Mouse (Mus musculus): ENCODE results near the gene Fam89b.

The Fam89b gene

GRCm38 (mm10) chr19:5729444-5729815, at the start of gene Fam89b:
TSS of gene Fam89b (minus strand) at chr19:5729653.
- DNase-seq (ENCODE audit: low read depth) = peak; percentile 95

GRCm38 (mm10) chr19:5778312-5778711, 48.9 kb upstream of the Fam89b start:
- DNase-seq (ENCODE audit: low read depth) = no peak

GRCm38 (mm10) chr19:5777387-5778032, 48.1 kb upstream of the Fam89b start:
- DNase-seq (ENCODE audit: low read depth) = no peak

- DNase-seq (ENCODE audit: low read depth) = peak; percentile 97
These were observed 41.7 kb upstream of the Fam89b start, which contains the start of gene Scyl1 for GRCm38 (mm10) chr19:5770925-5771860. TSS of gene Scyl1 (minus strand) at chr19:5771419.

GRCm38 (mm10) chr19:5770311-5770710, 40.9 kb upstream of the Fam89b start:
- DNase-seq (ENCODE audit: low read depth) = no peak

- no peak for DNase-seq (ENCODE audit: low read depth)
These were observed 37.8 kb upstream of the Fam89b start for GRCm38 (mm10) chr19:5767271-5767670.

GRCm38 (mm10) chr19:5763163-5763562, 33.7 kb upstream of the Fam89b start:
- no peak for DNase-seq (ENCODE audit: low read depth)

- DNase-seq (ENCODE audit: low read depth) = no peak
These were observed 29.5 kb upstream of the Fam89b start for GRCm38 (mm10) chr19:5758878-5759403.

- no peak for DNase-seq (ENCODE audit: low read depth)
These were observed 27.7 kb upstream of the Fam89b start for GRCm38 (mm10) chr19:5756991-5757636.

GRCm38 (mm10) chr19:5756321-5756985, 27.0 kb upstream of the Fam89b start:
- DNase-seq (ENCODE audit: low read depth) = no peak

- peak; percentile 31 for DNase-seq (ENCODE audit: low read depth)
These were observed 22.3 kb upstream of the Fam89b start for GRCm38 (mm10) chr19:5751742-5752141.

GRCm38 (mm10) chr19:5750951-5751350, 21.5 kb upstream of the Fam89b start:
- DNase-seq (ENCODE audit: low read depth) = no peak

- peak; percentile 93 for DNase-seq (ENCODE audit: low read depth)
These were observed 20.0 kb upstream of the Fam89b start for GRCm38 (mm10) chr19:5749476-5749875.

- DNase-seq (ENCODE audit: low read depth) = no peak
These were observed 17.5 kb upstream of the Fam89b start for GRCm38 (mm10) chr19:5746907-5747363.

GRCm38 (mm10) chr19:5745756-5746710, 16.6 kb upstream of the Fam89b start:
- no peak for DNase-seq (ENCODE audit: low read depth)

- peak; percentile 71 for DNase-seq (ENCODE audit: low read depth)
These were observed 14.1 kb upstream of the Fam89b start for GRCm38 (mm10) chr19:5743576-5743975.

GRCm38 (mm10) chr19:5742241-5742641, 12.8 kb upstream of the Fam89b start:
- peak; percentile 58 for DNase-seq (ENCODE audit: low read depth)

GRCm38 (mm10) chr19:5741641-5742240, 12.3 kb upstream of the Fam89b start:
- peak; percentile 96 for DNase-seq (ENCODE audit: low read depth)

GRCm38 (mm10) chr19:5740320-5741317, 11.2 kb upstream of the Fam89b start, which contains the start of gene Ltbp3:
TSS of gene Ltbp3 (plus strand) at chr19:5740904.
- peak; percentile 92 for DNase-seq (ENCODE audit: low read depth)
